ENCODE assay signal across 10 mouse cellular contexts in genomic region chr2:158064571-158065048, GRCm38 (mm10). TPM values are rescaled to one million over a fixed set of nuclear protein-coding genes. Genes with fewer than 3 reads are reported as not detected.
A peak's percentile ranks its signal among the peaks of the same experiment; 100 is the strongest.
DNase-seq lines count a peak whose midpoint lies in the region; ATAC-seq and TF ChIP-seq lines count a peak whose summit lies in the region.
"Had no signal": no experiment of that assay in that cellular context is flagged by ENCODE, and none has a peak within 500 bp of the region (broad histone marks: within the 10 kb centered on the region; RNA-seq: fewer than 3 reads in every experiment).

No protein-coding gene starts in this region.

- peak overlapping the region; percentile 84 for H3K27ac ChIP-seq in heart, embryonic 15.5 days
- 0 out of 2 replicates have a peak overlapping the region, but pooled peaks have one; percentile 10 for H3K27ac ChIP-seq in lung, postnatal 0 days (ENCODE audit: low read length)
- H3K27ac ChIP-seq: liver, embryonic 13.5 days; stomach, embryonic 15.5 days had no signal

- no peak overlapping the region for H3K9ac ChIP-seq in heart, embryonic 15.5 days
- no peak overlapping the region for H3K9ac ChIP-seq in lung, postnatal 0 days (replicated peaks; ENCODE audit: low read depth)
- H3K9ac ChIP-seq: liver, embryonic 13.5 days; stomach, embryonic 15.5 days had no signal

- H3K36me3 ChIP-seq in heart, embryonic 15.5 days: peaks cover 22% of the 10 kb centered on the region
- H3K36me3 ChIP-seq in lung, postnatal 0 days (ENCODE audit: insufficient read depth, low read length): peaks cover 10% of the 10 kb centered on the region

- H3K27me3 ChIP-seq in heart, embryonic 15.5 days: no peaks in the 10 kb centered on the region
- H3K27me3 ChIP-seq in lung, postnatal 0 days (replicated peaks; ENCODE audit: insufficient read depth, low read length): no peaks in the 10 kb centered on the region
- H3K27me3 ChIP-seq: liver, embryonic 13.5 days; stomach, embryonic 15.5 days had no signal

- no peak overlapping the region for H3K4me3 ChIP-seq in heart, embryonic 15.5 days
- no peak overlapping the region for H3K4me3 ChIP-seq in lung, postnatal 0 days (ENCODE audit: low read depth, low read length)
- H3K4me3 ChIP-seq: liver, embryonic 13.5 days; stomach, embryonic 15.5 days had no signal

- TF ChIP-seq CTCF in lung, postnatal 0 days (IDR thresholded peaks at IDR 0.05): peak; percentile 61

- H3K4me2 ChIP-seq in heart, embryonic 15.5 days: no peak overlapping the region
- no peak overlapping the region for H3K4me2 ChIP-seq in lung, postnatal 0 days (replicated peaks; ENCODE audit: low read depth, low read length)
- H3K4me2 ChIP-seq: liver, embryonic 13.5 days; stomach, embryonic 15.5 days had no signal

- TF ChIP-seq EP300 in lung, postnatal 0 days (IDR thresholded peaks at IDR 0.05): no peak

- peak; percentile 19 for DNase-seq in layer of hippocampus, adult 9-11 months
- DNase-seq in layer of hippocampus, postnatal 36 days: no peak
- peak; percentile 72 for DNase-seq in brain, adult 2 months (ENCODE audit: low read depth, low spot score)
- DNase-seq in lung, postnatal 0 days (ENCODE audit: low spot score): peak; percentile 77
- no peak for DNase-seq in thymus, postnatal 36 days
- DNase-seq in right cerebral cortex, postnatal 10 days (ENCODE audit: low spot score in 2 of 2): no peak
- no peak for DNase-seq in testis, postnatal 14 days (ENCODE audit: low spot score)
- DNase-seq: liver, embryonic 13.5 days had no signal

- peaks cover 28% of the 10 kb centered on the region for H3K4me1 ChIP-seq in heart, embryonic 15.5 days (replicated peaks)
- H3K4me1 ChIP-seq in lung, postnatal 0 days (ENCODE audit: insufficient read depth, low read depth, low read length): 0 out of 2 replicates have a peak, but pooled peaks cover 5% of the 10 kb centered on the region
- H3K4me1 ChIP-seq: liver, embryonic 13.5 days; stomach, embryonic 15.5 days had no signal

- peak; percentile 37; the same call in 1 of the 2 replicates for ATAC-seq in heart, embryonic 15.5 days (replicated peaks; ENCODE audit: insufficient number of reproducible peaks, insufficient read depth, low FRiP score, low read depth)
- peak; percentile 43 for ATAC-seq in lung, postnatal 0 days

- 20% methylated on average over 3 of the region's 3 CpGs for WGBS in heart, embryonic 15.5 days
- WGBS in lung, postnatal 0 days: 37% methylated on average over 3 of the region's 3 CpGs

- no peaks in the 10 kb centered on the region for H3K9me3 ChIP-seq in heart, embryonic 15.5 days (replicated peaks)
- H3K9me3 ChIP-seq in lung, postnatal 0 days (ENCODE audit: low read length): no peaks in the 10 kb centered on the region
- H3K9me3 ChIP-seq: liver, embryonic 13.5 days; stomach, embryonic 15.5 days had no signal

RNA-seq across cellular contexts. Expression of gene Rprd1b, which starts 36.3 kb away (rescaled TPM):
- 10 to 100 TPM; 46.4 to 54.7 TPM for total RNA-seq in layer of hippocampus, postnatal 36 days (2021)
- 26.5 and 28.6 TPM in 2 replicates for polyA plus RNA-seq in heart, embryonic 15.5 days (2015; fragmentation: Nextera tagmentation; extraction: Ambion mirVana)
- 23.4 and 23.8 TPM in 2 replicates for polyA plus RNA-seq in lung, postnatal 0 days (2015; fragmentation: Nextera tagmentation; extraction: Ambion mirVana)

RNA-seq across cellular contexts. Expression of gene Tti1, which starts 36.4 kb away (rescaled TPM):
- total RNA-seq in layer of hippocampus, postnatal 36 days (2021): 10 to 100 TPM; 20.4 to 22.7 TPM
- 22.0 and 23.5 TPM in 2 replicates for polyA plus RNA-seq in heart, embryonic 15.5 days (2015; fragmentation: Nextera tagmentation; extraction: Ambion mirVana)
- 8.1 and 8.6 TPM in 2 replicates for polyA plus RNA-seq in lung, postnatal 0 days (2015; fragmentation: Nextera tagmentation; extraction: Ambion mirVana)

Comparison
In these comparisons a context has a peak if more than half of its experiments do, and no peak if none do; other contexts are left out.
1. DNase-seq: peak in layer of hippocampus, adult 9-11 months (single experiment), brain, adult 2 months (single experiment) and lung, postnatal 0 days (single experiment); none in layer of hippocampus, postnatal 36 days (0 of 2), thymus, postnatal 36 days (0 of 2), right cerebral cortex, postnatal 10 days (0 of 2) and testis, postnatal 14 days (single experiment).